Comparison of ENCODE assay signal across 9 mouse cellular contexts in genomic region chr7:127519284-127519683, GRCm38 (mm10). TPM values are rescaled to one million over a fixed set of nuclear protein-coding genes. Genes with fewer than 3 reads are reported as not detected.
DNase-seq lines count a peak whose midpoint lies in the region; ATAC-seq and TF ChIP-seq lines count a peak whose summit lies in the region.
"Had no signal": no experiment of that assay in that cellular context is flagged by ENCODE, and none has a peak within 500 bp of the region (broad histone marks: within the 10 kb centered on the region; RNA-seq: fewer than 3 reads in every experiment).

TSS of gene Gm42715 (plus strand) at chr7:127519584.

- no peak within 1 kb of the TSS for H3K4me2 ChIP-seq in hindbrain, embryonic 12.5 days (replicated peaks)
- H3K4me2 ChIP-seq in neural tube, embryonic 13.5 days: no peak within 1 kb of the TSS

- no peaks in the 10 kb centered on the region for H3K9me3 ChIP-seq in megakaryocyte, embryonic 14.5 days
- H3K9me3 ChIP-seq in hindbrain, embryonic 12.5 days (replicated peaks): no peaks in the 10 kb centered on the region
- no peaks in the 10 kb centered on the region for H3K9me3 ChIP-seq in neural tube, embryonic 13.5 days

- DNase-seq in cerebellum, adult 2 months: no peak
- DNase-seq in cerebellum, adult 11 months: no peak
- DNase-seq in right cerebral cortex, postnatal 10 days (ENCODE audit: low spot score in 2 of 2): no peak
- DNase-seq in left cerebral cortex, postnatal 10 days (ENCODE audit: extremely low spot score in 1 of 2, low spot score in 2 of 2): no peak

- H3K9ac ChIP-seq in hindbrain, embryonic 12.5 days: no peak within 1 kb of the TSS
- H3K9ac ChIP-seq in neural tube, embryonic 13.5 days: no peak within 1 kb of the TSS
- H3K9ac ChIP-seq: liver, embryonic 14.5 days had no signal

- ATAC-seq in megakaryocyte, adult 5-6 weeks (ENCODE audit: poor library complexity, severe bottlenecking): no peak
- no peak for ATAC-seq in hindbrain, embryonic 12.5 days (ENCODE audit: low FRiP score)
- no peak for ATAC-seq in neural tube, embryonic 13.5 days (ENCODE audit: low read depth)

- no peak within 1 kb of the TSS for H3K4me3 ChIP-seq in cerebellum, adult 2 months (replicated peaks; ENCODE audit: insufficient read depth, low read depth, low read length)
- no peak within 1 kb of the TSS for H3K4me3 ChIP-seq in megakaryocyte, embryonic 14.5 days (replicated peaks)
- no peak within 1 kb of the TSS for H3K4me3 ChIP-seq in hindbrain, embryonic 12.5 days
- no peak within 1 kb of the TSS for H3K4me3 ChIP-seq in neural tube, embryonic 13.5 days

- peaks cover 97% of the 10 kb centered on the region for H3K36me3 ChIP-seq in megakaryocyte, embryonic 14.5 days (replicated peaks; ENCODE audit: low read length)
- H3K36me3 ChIP-seq in hindbrain, embryonic 12.5 days: peaks cover 81% of the 10 kb centered on the region
- peaks cover 92% of the 10 kb centered on the region for H3K36me3 ChIP-seq in neural tube, embryonic 13.5 days

- WGBS in cerebellum, adult 2 months: 96% methylated on average over 3 of the region's 3 CpGs
- WGBS in hindbrain, embryonic 12.5 days: 97% methylated on average over 3 of the region's 3 CpGs
- 93% methylated on average over 3 of the region's 3 CpGs for WGBS in neural tube, embryonic 13.5 days

- H3K4me1 ChIP-seq in cerebellum, adult 2 months (ENCODE audit: control insufficient read depth, insufficient read depth, low read length): peaks cover 5% of the 10 kb centered on the region; the same call in 1 of the 2 replicates
- H3K4me1 ChIP-seq in megakaryocyte, embryonic 14.5 days: peaks cover 4% of the 10 kb centered on the region; the same call in 1 of the 2 replicates
- H3K4me1 ChIP-seq in hindbrain, embryonic 12.5 days: no peaks in the 10 kb centered on the region
- peaks cover 5% of the 10 kb centered on the region for H3K4me1 ChIP-seq in neural tube, embryonic 13.5 days (replicated peaks)

- intact Hi-C loops in left cerebral cortex, postnatal 10 days (cut with DNase I): no loop called here

- no peak for TF ChIP-seq POLR2A in cerebellum, adult 2 months (IDR thresholded peaks at IDR 0.05; ENCODE audit: borderline replicate concordance, insufficient read depth, low read length)

- no peaks in the 10 kb centered on the region for H3K27me3 ChIP-seq in cerebellum, adult 2 months (ENCODE audit: control insufficient read depth, insufficient read depth, low read length)
- no peaks in the 10 kb centered on the region for H3K27me3 ChIP-seq in megakaryocyte, embryonic 14.5 days (replicated peaks)
- no peaks in the 10 kb centered on the region for H3K27me3 ChIP-seq in hindbrain, embryonic 12.5 days
- no peaks in the 10 kb centered on the region for H3K27me3 ChIP-seq in neural tube, embryonic 13.5 days

- TF ChIP-seq CTCF in cerebellum, adult 2 months (IDR thresholded peaks at IDR 0.05; ENCODE audit: borderline replicate concordance, insufficient read depth, low read depth, low read length): no peak

- H3K27ac ChIP-seq in cerebellum, adult 2 months (ENCODE audit: insufficient read depth, low read length): no peak within 1 kb of the TSS
- no peak within 1 kb of the TSS for H3K27ac ChIP-seq in hindbrain, embryonic 12.5 days
- H3K27ac ChIP-seq in neural tube, embryonic 13.5 days (replicated peaks): no peak within 1 kb of the TSS
- H3K27ac ChIP-seq: liver, embryonic 14.5 days had no signal

RNA-seq across cellular contexts. Expression of gene Gm42715, which starts in this region (rescaled TPM):
- polyA plus RNA-seq in cerebellum, adult 2 months (2012; rRNA removed): 18.6 and 19.5 TPM in 2 replicates
- polyA plus RNA-seq in megakaryocyte, embryonic 14.5 days (2012; ENCODE audit: insufficient read depth, low replicate concordance): 15.7 and 25.1 TPM in 2 replicates
- 14.8 and 16.7 TPM in 2 replicates for total RNA-seq in megakaryocyte, adult 5-6 weeks (2015)
- total RNA-seq in megakaryocyte, adult 5-6 weeks (2017): 5.4 and 8.3 TPM in 2 replicates
- 16.7 and 16.9 TPM in 2 replicates for polyA plus RNA-seq in hindbrain, embryonic 12.5 days (2016; fragmentation: Nextera tagmentation; extraction: Ambion mirVana)
- 15.7 and 16.6 TPM in 2 replicates for polyA plus RNA-seq in neural tube, embryonic 13.5 days (2015; fragmentation: Nextera tagmentation; extraction: Ambion mirVana)
- total RNA-seq in left cerebral cortex, postnatal 10 days (2021): 1 to 10 TPM; 8.6 to 8.7 TPM
